35 mouse cellular contexts compared by ENCODE assay signal in the genomic region with DNA sequence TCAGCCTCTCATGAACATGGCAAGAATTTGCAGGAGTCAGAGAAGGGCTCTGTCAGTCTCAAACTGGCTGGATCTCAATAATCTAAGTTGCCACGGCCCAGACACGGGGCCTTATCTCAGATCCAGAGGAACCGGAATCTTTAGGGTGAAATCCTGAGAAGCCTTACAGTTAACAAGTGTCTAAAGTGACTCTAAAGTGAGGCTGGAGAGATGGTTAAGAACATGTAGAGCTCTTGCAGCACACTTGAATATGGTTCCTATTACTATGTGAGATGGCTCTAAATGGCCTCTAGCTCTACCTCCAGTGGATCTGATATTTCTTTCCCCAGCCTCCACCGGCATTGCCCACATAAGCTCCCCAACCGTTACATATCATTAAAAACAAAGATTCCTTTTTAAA.
"Had no signal": no experiment of that assay in that cellular context is flagged by ENCODE, and none has a peak within 500 bp of the region (broad histone marks: within the 10 kb centered on the region; RNA-seq: fewer than 3 reads in every experiment).

No protein-coding gene starts in this region.

- H3K27me3 ChIP-seq: heart, embryonic 12.5 days; heart, embryonic 13.5 days; heart, embryonic 15.5 days; hindbrain, embryonic 12.5 days; hindbrain, embryonic 13.5 days; hindbrain, embryonic 15.5 days; intestine, embryonic 15.5 days; kidney, embryonic 15.5 days had no signal

- H3K9ac ChIP-seq: heart, embryonic 12.5 days; heart, embryonic 13.5 days; heart, embryonic 15.5 days; hindbrain, embryonic 12.5 days; hindbrain, embryonic 13.5 days; hindbrain, embryonic 14.5 days; hindbrain, embryonic 15.5 days; intestine, embryonic 15.5 days; kidney, embryonic 15.5 days had no signal

- ATAC-seq: hindbrain, embryonic 16.5 days; hindbrain, postnatal 0 days; inflammation-experienced regulatory T-cells, adult 6 months; intestine, embryonic 15.5 days; intestine, embryonic 16.5 days; intestine, postnatal 0 days had no signal

- H3K27ac ChIP-seq: heart, embryonic 10.5 days; heart, embryonic 13.5 days; heart, embryonic 15.5 days; hindbrain, embryonic 10.5 days; hindbrain, embryonic 12.5 days; hindbrain, embryonic 13.5 days; hindbrain, embryonic 14.5 days; hindbrain, embryonic 15.5 days; hindbrain, postnatal 0 days; intestine, embryonic 15.5 days; kidney, embryonic 15.5 days; kidney, postnatal 0 days; layer of hippocampus, adult 2 months had no signal

- H3K4me1 ChIP-seq: heart, embryonic 10.5 days; heart, embryonic 12.5 days; heart, embryonic 13.5 days; heart, embryonic 15.5 days; hindbrain, embryonic 10.5 days; hindbrain, embryonic 12.5 days; hindbrain, embryonic 13.5 days; hindbrain, embryonic 15.5 days; intestine, embryonic 15.5 days; kidney, embryonic 15.5 days had no signal

- H3K4me2 ChIP-seq: heart, embryonic 11.5 days; heart, embryonic 12.5 days; heart, embryonic 13.5 days; heart, embryonic 15.5 days; hindbrain, embryonic 12.5 days; hindbrain, embryonic 13.5 days; hindbrain, embryonic 14.5 days; hindbrain, embryonic 15.5 days; intestine, embryonic 15.5 days; kidney, embryonic 15.5 days had no signal

- H3K9me3 ChIP-seq: heart, embryonic 10.5 days; heart, embryonic 12.5 days; heart, embryonic 13.5 days; heart, embryonic 15.5 days; hindbrain, embryonic 10.5 days; hindbrain, embryonic 12.5 days; hindbrain, embryonic 13.5 days; hindbrain, embryonic 15.5 days; intestine, embryonic 15.5 days; kidney, embryonic 15.5 days had no signal

- DNase-seq: heart, postnatal 10 days; heart, postnatal 14 days; heart, postnatal 36 days; heart, postnatal 4 days; kidney, adult 11 months; kidney, adult 18-20 months; kidney, adult 2 months; kidney, adult 8-10 months; kidney, adult 9 months; kidney, postnatal 10 days; kidney, postnatal 14 days; kidney, postnatal 25 days; kidney, postnatal 36 days; kidney, postnatal 4 days; layer of hippocampus, adult 9-11 months; layer of hippocampus, postnatal 36 days had no signal

- H3K36me3 ChIP-seq: heart, embryonic 10.5 days; heart, embryonic 12.5 days; heart, embryonic 13.5 days; heart, embryonic 15.5 days; hindbrain, embryonic 10.5 days; hindbrain, embryonic 12.5 days; hindbrain, embryonic 13.5 days; hindbrain, embryonic 15.5 days; intestine, embryonic 15.5 days; kidney, embryonic 15.5 days had no signal

- H3K4me3 ChIP-seq: heart, embryonic 10.5 days; heart, embryonic 12.5 days; heart, embryonic 13.5 days; heart, embryonic 15.5 days; hindbrain, embryonic 10.5 days; hindbrain, embryonic 12.5 days; hindbrain, embryonic 13.5 days; hindbrain, embryonic 15.5 days; intestine, embryonic 15.5 days; kidney, embryonic 15.5 days; layer of hippocampus, adult 2 months had no signal
